Mouse (Mus musculus) liver, adult (tissue): ENCODE measurements around the gene Prss16.
"Not testable (repeated sequence)": the region's sequence is repeated elsewhere in the genome, so short reads cannot be mapped to it uniquely, and the experiment has no call there.

Source experiments
- GATA4 ChIP-seq: IDR thresholded peaks from 2 replicates; pipeline ENCODE4 v1.6.1; 2014; ENCODE audit warnings: mild to moderate bottlenecking, low read length; ENCODE audit not compliant: insufficient replicate concordance

Gene Prss16

GRCm38 (mm10) chr13:22009642-22010041, at the start of gene Prss16:
Prss16 (minus strand) TSS chr13:22009742.
- TF ChIP-seq GATA4 = no peak

GRCm38 (mm10) chr13:22053754-22054153, 44.2 kb upstream of the Prss16 start:
- no peak for TF ChIP-seq GATA4

DNA sequence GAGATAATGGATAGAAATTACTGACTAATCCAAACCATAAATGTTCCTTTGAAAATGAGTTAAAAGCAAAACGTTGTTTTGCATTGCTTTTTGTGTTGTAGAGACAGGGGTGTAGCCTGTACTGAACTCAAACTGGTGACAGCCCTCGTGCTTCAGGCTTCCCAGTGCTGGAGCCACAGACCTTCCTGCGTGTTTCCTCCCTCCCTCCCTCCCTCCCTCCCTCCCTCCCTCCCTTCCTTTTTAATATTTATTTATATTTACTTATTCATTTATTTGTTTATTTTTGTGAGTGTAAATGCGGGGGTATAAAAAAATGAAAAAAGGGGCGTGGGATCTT, 41.9 kb upstream of the Prss16 start:
- TF ChIP-seq GATA4 = no peak

GRCm38 (mm10) chr13:22050591-22051522, 41.3 kb upstream of the Prss16 start:
- TF ChIP-seq GATA4 = peak; percentile 52; the same call in 1 of the 2 replicates

DNA sequence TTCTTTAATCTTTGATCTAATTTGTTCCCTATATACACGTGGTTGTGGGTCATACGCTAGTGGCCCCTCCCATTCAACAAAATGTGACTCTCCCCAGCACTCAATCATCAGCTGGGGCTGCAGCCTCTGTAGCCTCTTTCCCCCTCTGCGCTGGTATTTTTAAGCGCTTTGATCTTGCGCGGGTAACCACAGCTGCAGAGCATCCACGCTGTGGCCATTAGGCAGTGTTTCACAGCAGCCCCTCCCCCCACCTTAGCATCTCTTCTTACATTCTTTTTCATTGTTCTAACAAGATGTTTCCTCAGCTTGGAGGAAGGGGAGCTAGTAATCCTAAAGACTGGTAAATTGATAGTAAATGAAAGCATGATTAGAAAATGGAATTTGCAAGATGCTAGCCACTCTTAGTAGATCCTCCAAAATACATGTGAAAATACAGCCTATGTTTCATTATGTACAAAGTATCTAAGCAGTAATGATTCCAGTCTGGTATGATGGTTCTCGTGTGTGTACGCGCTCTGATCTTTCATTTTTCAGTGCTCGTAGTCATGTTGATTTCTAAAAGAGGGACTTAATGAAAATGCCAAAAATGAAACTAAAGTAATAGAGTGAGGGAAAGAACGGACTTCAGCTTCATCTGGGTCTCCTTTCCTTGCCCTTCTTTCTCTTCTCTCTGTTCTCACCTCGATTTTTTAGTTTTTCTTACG, 40.3 kb upstream of the Prss16 start:
- TF ChIP-seq GATA4 = no peak

DNA sequence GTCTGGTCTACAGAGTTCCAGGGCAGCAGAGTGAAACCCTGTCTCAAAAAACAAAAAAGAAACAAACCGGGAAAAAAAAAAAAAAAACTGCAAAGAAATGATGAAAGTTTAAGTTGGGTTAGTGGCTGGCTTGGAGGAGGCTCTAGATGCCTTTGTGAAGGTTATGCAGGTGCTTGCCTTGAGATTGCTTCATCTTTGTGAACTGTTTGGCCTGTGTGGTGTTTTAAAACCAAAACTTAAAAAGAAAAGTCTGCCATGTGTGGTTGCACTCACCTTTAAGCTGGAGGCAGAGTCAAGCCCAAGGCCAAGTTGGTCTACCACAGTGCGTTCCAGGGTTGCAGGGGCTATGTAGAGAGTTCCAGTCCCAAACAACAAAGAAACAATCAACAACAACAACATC, 39.5 kb upstream of the Prss16 start:
- TF ChIP-seq GATA4 = no peak

DNA sequence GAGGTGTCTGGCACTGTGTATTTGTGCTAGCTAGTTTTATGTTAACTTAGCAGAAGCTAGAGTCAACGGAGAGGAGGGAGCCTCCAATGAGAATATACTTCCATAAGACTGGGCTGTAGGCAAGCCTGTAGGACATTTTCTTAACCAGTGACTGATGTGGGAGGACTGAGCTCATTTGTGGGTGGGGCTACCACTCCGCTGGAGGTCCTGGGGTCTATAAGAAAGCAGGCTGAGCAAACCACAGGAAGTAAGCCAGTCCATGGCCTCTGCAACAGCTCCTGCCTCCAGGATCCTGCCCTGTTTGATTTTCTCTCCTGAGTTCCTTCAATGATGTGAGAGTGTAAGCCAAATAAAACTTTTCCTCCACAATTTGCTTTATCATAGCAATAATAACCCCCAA, 35.8 kb upstream of the Prss16 start:
- TF ChIP-seq GATA4 = no peak

DNA sequence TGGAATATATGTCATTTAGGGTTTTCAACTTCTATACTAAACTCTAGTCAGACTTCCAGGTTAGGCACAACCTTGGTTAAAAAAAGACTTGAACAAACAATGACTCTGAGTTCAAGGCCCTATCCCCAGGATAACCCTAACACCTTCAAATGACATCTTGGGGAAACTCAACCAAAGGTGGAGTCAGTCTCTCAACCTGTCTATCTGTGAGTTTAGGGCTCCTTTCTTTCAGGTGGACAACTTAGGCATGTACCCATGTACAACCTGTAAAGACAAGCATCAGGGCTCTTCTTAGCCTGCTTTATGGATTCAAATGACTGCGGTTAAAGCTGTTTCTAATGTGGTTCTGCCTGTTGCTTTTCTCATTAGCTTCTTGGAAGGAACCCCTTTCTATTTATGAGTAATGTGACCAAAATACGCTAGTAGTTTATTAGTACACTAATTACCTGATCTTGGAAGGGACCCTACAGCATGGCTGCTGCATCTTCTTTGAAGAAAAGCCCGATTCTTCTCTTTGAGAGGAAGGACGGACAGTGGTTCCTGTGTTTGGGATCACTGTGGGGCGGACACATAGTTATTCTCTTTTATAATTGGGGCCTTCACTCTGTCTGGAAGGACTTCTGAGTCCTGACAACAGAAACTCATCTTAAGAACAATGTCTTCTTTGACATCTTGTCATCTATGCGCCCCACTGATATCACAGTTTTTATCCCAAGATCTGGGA, 35.1 kb upstream of the Prss16 start:
- no peak for TF ChIP-seq GATA4

DNA sequence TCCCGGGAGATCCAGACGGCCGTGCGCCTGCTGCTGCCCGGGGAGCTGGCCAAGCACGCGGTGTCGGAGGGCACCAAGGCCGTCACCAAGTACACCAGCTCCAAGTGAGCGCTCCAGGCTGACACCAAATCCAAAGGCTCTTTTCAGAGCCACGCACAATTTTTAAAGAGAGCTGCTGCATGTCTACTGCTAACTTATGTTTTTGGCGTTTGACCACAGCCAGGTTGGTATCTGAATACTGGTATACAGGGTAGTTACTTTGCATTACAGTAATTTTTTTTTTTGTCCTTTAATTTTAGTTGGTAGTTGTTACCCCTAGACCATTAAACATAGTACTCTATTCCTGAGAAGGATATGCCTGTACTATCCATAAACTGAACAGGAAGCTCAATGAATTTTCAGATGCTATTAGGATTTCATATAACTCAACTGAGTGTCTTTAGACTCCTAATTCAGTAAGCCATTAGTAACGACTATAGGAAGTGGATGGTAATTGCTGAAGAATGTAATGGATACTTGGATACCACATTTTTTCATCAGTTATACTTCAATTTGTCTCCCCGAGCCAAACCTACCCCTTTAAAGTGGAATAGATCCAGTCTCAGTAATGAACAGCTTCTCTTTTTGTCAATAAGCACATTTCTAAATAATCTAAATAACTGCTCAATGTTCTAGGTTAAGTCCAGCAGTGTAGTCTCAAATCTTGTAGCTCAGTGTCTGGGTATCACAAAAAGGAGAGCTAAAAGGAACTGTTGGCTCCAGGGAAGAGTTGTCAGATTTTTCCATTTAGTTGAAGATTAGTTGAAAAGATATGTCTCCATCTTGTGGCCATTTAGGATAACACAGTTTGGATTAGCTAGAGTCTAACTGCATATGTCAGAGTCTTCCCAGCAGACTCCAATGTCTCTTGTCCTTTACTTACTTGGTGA, 34.2 kb upstream of the Prss16 start:
- no peak for TF ChIP-seq GATA4

DNA sequence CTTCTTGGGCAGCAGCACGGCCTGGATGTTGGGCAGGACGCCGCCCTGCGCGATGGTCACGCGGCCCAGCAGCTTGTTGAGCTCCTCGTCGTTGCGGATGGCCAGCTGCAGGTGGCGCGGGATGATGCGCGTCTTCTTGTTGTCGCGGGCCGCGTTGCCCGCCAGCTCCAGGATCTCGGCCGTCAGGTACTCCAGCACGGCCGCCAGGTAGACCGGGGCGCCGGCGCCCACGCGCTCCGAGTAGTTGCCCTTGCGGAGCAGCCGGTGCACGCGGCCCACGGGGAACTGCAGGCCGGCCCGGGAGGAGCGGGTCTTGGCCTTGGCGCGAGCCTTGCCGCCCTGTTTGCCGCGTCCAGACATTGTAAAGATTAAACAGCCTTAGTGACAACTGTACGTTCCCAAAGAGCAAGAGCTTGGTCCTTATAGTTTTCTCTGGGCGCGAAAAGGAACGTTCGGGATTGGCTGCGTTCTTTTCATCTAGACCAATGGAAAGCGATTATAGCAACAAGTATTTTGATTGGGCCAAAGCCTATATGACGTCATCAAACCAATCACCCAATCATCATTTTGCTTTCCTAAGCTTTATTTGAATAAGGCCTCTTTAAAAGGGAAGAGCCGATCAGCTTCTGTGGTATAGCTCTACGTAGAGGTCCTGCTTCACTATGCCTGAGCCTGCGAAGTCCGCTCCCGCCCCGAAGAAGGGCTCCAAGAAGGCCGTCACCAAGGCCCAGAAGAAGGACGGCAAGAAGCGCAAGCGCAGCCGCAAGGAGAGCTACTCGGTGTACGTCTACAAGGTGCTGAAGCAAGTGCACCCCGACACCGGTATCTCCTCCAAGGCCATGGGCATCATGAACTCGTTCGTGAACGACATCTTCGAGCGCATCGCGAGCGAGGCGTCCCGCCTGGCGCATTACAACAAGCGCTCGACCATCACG, 33.3 kb upstream of the Prss16 start, which contains the start of the genes Hist1h2ag and Hist1h2bj:
Gene Hist1h2ag, minus strand, starts transcription at position 377 of the 935 bp plus-strand sequence.
Gene Hist1h2bj, plus strand, starts transcription at position 647 of the 935 bp plus-strand sequence.
- not testable (repeated sequence) for TF ChIP-seq GATA4

DNA sequence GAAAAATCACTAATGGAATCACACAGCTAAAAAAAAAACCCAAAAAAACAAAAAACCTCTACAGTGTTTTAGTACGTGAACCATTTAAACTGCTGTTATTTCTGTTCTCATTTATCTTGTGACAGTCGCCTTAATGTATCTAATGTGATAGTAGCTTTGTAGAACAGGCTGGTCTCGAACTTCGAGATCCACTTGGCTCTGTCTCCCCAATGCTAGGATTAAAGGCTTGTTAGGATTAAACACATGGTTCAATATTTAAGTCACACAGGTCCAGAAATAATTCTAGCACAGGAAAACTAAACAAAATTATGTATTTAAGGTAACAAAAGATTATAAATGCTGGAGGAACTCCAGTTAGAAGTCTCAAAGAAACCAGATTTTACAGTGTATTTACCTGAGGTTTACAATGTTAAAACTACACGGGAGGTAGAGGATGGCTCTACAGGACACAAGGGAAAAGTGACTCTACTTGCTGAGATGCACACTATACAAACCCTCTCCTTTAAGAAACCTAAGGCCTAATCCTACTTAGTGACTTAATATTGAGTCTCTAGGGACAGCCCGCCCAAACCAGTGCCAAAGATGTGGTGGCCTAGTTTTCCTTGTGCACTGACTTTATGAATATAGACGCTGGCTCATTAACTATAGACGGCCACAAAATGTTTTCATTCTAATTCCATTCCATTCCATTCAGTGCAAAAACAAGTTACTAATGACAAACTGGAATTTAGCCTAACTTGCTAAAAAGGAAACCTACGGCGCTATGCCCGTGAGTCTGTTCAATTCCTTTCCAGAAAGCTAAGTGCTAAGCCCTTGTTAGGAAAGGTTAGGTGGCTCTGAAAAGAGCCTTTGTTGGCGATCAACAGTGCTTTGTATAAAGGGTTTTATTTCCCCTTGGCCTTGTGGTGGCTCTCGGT, 32.4 kb upstream of the Prss16 start:
- TF ChIP-seq GATA4 = no peak

GRCm38 (mm10) chr13:22041142-22041536, 31.6 kb upstream of the Prss16 start, which contains the start of gene Hist1h4i:
Hist1h4i (minus strand) TSS chr13:22041362.
- not testable (repeated sequence) for TF ChIP-seq GATA4
